Mouse (Mus musculus): ENCODE measurements around the gene Ebf4. TPM values are rescaled to one million over a fixed set of nuclear protein-coding genes. Genes with fewer than 3 reads are reported as not detected.

The Ebf4 gene
- polyA plus RNA-seq, 1 experiment from 2014 or later = 1.1 TPM

DNA sequence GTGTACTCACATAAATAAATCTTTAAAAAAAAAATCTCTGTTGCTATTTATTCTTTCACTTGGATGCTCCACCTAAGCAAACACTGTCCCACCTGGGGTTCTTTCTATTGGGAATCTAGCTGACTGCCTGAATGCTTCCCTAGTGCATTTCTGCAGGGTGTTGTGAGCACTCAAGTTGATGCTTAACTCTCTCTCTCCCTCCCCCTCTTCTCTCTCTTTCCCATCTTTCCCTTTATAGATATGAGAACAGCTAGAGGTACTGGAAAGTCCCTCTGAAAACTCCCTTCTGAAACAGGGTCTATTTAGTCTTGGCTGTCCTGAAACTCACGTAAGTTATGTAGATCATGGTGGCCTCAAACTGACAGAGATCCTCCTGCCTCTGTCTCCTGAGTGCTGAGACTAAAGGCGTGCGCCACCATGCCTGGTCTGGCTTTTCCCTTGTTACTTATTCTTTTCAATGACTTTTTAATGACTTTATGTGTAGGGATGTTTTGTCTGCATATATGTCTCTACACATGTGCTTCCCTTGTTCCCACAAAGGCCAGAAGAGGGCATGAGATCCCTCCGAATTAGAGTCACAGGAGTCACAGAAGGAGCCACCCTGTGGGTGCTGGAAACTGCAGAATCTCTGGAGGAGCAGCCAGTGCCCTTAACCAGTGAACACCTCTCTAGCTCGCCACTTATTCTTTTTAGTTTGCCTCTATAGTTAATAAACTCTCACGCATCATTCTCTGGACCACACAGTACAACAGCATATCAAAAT is 119.3 kb downstream of the Ebf4 start:
- H3K36me3 ChIP-seq (ENCODE audit: control insufficient read depth, insufficient read depth, low read length) = peaks cover 3% of the 10 kb centered on the region; the same call in 1 of the 2 replicates
- no peak overlapping the region for H3K27ac ChIP-seq (replicated peaks)
- no peak for TF ChIP-seq EP300 (optimal IDR thresholded peaks at IDR 0.05)
- TF ChIP-seq CTCF (IDR thresholded peaks at IDR 0.05; ENCODE audit: low read depth) = peak; percentile 48
- ATAC-seq (ENCODE audit: low FRiP score, low TSS enrichment) = no peak
- WGBS = 72% methylated on average over 6 of the region's 6 CpGs
- H3K4me3 ChIP-seq (ENCODE audit: low read depth, low read length) = no peak overlapping the region
- H3K4me2 ChIP-seq (replicated peaks; ENCODE audit: low read depth) = no peak overlapping the region
- no peaks in the 10 kb centered on the region for H3K4me1 ChIP-seq (replicated peaks; ENCODE audit: control insufficient read depth, insufficient read depth)
- H3K9me3 ChIP-seq (ENCODE audit: control insufficient read depth, low read length) = no peaks in the 10 kb centered on the region
- no peaks in the 10 kb centered on the region for H3K27me3 ChIP-seq (ENCODE audit: control insufficient read depth, insufficient read depth, low read length)
- DNase-seq (ENCODE audit: low spot score) = no peak
- no peak overlapping the region for H3K9ac ChIP-seq (ENCODE audit: low read length)

Other genes with a start within 250 kb of the Ebf4 start
- not detected in 2 replicates for gene Tgm6, start 182.8 kb upstream of the Ebf4 start, polyA plus RNA-seq (2015; fragmentation: Nextera tagmentation; extraction: Ambion mirVana)
- gene Snrpb, start 115.8 kb upstream of the Ebf4 start, polyA plus RNA-seq (2015; fragmentation: Nextera tagmentation; extraction: Ambion mirVana) = 306 and 318 TPM in 2 replicates
- gene Tmc2, start 100.0 kb upstream of the Ebf4 start, polyA plus RNA-seq (2015; fragmentation: Nextera tagmentation; extraction: Ambion mirVana) = 0.02 TPM in 1 of 2 replicates, not detected in the other
- 98.2 and 104 TPM in 2 replicates for gene Nop56, start 20.7 kb upstream of the Ebf4 start, polyA plus RNA-seq (2015; fragmentation: Nextera tagmentation; extraction: Ambion mirVana)
- gene Idh3b, start 10.6 kb upstream of the Ebf4 start, polyA plus RNA-seq (2015; fragmentation: Nextera tagmentation; extraction: Ambion mirVana) = 126 and 135 TPM in 2 replicates
- gene Cpxm1, start 102.4 kb downstream of the Ebf4 start, polyA plus RNA-seq (2015; fragmentation: Nextera tagmentation; extraction: Ambion mirVana) = 14.6 and 19.1 TPM in 2 replicates
- gene Gm28372, start 110.1 kb downstream of the Ebf4 start, polyA plus RNA-seq (2015; fragmentation: Nextera tagmentation; extraction: Ambion mirVana) = not detected in 2 replicates
- gene 1700020A23Rik, start 110.1 kb downstream of the Ebf4 start, polyA plus RNA-seq (2015; fragmentation: Nextera tagmentation; extraction: Ambion mirVana) = not detected in 2 replicates
- gene Tmem239, start 111.3 kb downstream of the Ebf4 start, polyA plus RNA-seq (2015; fragmentation: Nextera tagmentation; extraction: Ambion mirVana) = not detected in 2 replicates
- gene Vps16, start 129.2 kb downstream of the Ebf4 start, polyA plus RNA-seq (2015; fragmentation: Nextera tagmentation; extraction: Ambion mirVana) = 37.0 and 38.9 TPM in 2 replicates
- gene Pced1a, start 129.5 kb downstream of the Ebf4 start, polyA plus RNA-seq (2015; fragmentation: Nextera tagmentation; extraction: Ambion mirVana) = 4.4 and 4.9 TPM in 2 replicates
- 45.1 and 45.7 TPM in 2 replicates for gene Ptpra, start 155.1 kb downstream of the Ebf4 start, polyA plus RNA-seq (2015; fragmentation: Nextera tagmentation; extraction: Ambion mirVana)

Data from stomach, postnatal 0 days (tissue).